Mouse (Mus musculus) midbrain, embryonic 15.5 days (tissue): Measurements from ENCODE around the gene Spo11. TPM values are rescaled to one million over a fixed set of nuclear protein-coding genes. Genes with fewer than 3 reads are reported as not detected.

Experiments used
- ATAC-seq: fragments of 200-750 bp; cut with Nextera tagmentation; replicated peaks from 2 replicates; pipeline ENCODE4 v1.8.0; 2017; ENCODE audit warnings: moderate TSS enrichment
- H3K27ac ChIP-seq: fragments of 300-500 bp; sonication (generic); 2 replicates; pipeline ENCODE4 v1.5.1; 2015; ENCODE audit warnings: mild to moderate bottlenecking, inconsistent platforms
- H3K27me3 ChIP-seq: fragments of 300-500 bp; sonication (generic); replicated peaks from 2 replicates; pipeline ENCODE4 v1.6.1; 2015; ENCODE audit warnings: inconsistent platforms
- H3K36me3 ChIP-seq: fragments of 300-500 bp; sonication (generic); replicated peaks from 2 replicates; pipeline ENCODE4 v1.6.1; 2015; ENCODE audit warnings: inconsistent platforms
- H3K4me1 ChIP-seq: fragments of 300-500 bp; sonication (generic); 2 replicates; pipeline ENCODE4 v1.6.1; 2015; ENCODE audit warnings: inconsistent platforms
- H3K4me2 ChIP-seq: fragments of 300-500 bp; sonication (generic); 2 replicates; pipeline ENCODE4 v1.6.1; 2015; ENCODE audit warnings: inconsistent platforms, mild to moderate bottlenecking, moderate library complexity
- H3K4me3 ChIP-seq: fragments of 300-500 bp; sonication (generic); 2 replicates; pipeline ENCODE4 v1.5.1; 2015; ENCODE audit warnings: mild to moderate bottlenecking, inconsistent platforms
- H3K9ac ChIP-seq: fragments of 300-500 bp; sonication (generic); 2 replicates; pipeline ENCODE4 v1.6.1; 2015; ENCODE audit warnings: mild to moderate bottlenecking, inconsistent platforms
- H3K9me3 ChIP-seq: fragments of 300-500 bp; sonication (generic); 2 replicates; pipeline ENCODE4 v1.6.1; 2016; ENCODE audit warnings: inconsistent platforms
- WGBS: fragments of 180-500 bp; shearing (Covaris S2); methylation state at CpG from one replicate; pipeline ENCODE4 v1.1.7; 2015; ENCODE audit warnings: mixed read lengths; 5-methylcytosine and 5-hydroxymethylcytosine counted together
- polyA plus RNA-seq: library from polyadenylated mRNA; unstranded; fragments of >200 nt; fragmentation: Nextera tagmentation; extraction: Ambion mirVana; gene quantifications from 2 replicates; pipeline ENCODE4 v1.2.1, GENCODE M21; 2015

Gene Spo11
- polyA plus RNA-seq, 1 experiment from 2014 or later: 1.4 TPM

- peaks cover 10% of the 10 kb centered on the region for H3K4me1 ChIP-seq
- H3K4me3 ChIP-seq: no peak overlapping the region
- no peak overlapping the region for H3K9ac ChIP-seq
- H3K4me2 ChIP-seq: no peak overlapping the region
- 0 out of 2 replicates have a peak, but pooled peaks cover 7% of the 10 kb centered on the region for H3K27me3 ChIP-seq
- H3K27ac ChIP-seq: no peak overlapping the region
- WGBS: 21% methylated on average over 4 of the region's 4 CpGs
- no peaks in the 10 kb centered on the region for H3K9me3 ChIP-seq
- ATAC-seq: no peak
- H3K36me3 ChIP-seq: no peaks in the 10 kb centered on the region
Measured at GRCm38 (mm10) chr2:172996207-172996606, 18.7 kb downstream of the Spo11 start.

DNA sequence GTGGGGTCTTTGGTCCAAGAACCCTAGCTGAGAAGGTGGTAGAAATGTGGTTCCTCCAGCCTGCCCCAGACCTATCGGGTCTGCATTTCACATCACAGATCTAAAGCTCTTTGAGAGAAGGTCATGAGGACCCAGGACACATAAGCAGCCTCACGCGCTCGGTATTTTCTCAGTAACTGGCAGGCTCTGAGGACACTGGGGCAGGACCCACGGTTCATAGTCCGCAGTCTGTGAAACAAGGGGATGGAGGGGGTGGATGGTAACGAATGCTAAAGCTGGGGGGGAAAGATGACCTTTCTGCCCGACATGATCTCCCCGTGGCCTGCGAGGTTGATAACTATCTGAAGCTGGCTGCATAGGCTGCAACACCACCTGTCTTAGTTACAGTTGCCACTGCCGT, 20.2 kb downstream of the Spo11 start:
- no peak for ATAC-seq

DNA sequence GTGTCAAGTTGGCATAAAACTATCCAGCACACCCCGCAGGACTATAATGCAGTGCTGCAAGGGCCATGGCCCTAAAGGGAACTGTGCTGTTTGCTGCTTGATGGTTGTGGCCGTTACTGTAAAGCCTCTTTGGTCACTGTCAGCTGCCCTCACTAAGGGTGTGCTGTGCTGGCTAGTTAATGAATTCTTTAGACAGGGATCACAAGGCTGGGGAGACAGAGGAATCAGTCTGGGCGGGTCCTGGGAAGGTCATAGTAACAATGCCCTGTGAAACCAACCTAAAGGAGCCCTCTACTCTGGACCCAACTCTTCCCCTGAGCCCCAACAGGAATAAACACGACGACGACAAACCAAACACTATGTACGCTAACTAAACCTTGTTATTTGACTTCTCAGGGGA, 21.0 kb downstream of the Spo11 start:
- 68% methylated on average over 7 of the region's 7 CpGs for WGBS
- Histone ChIP-seq H3K9me3 (no peaks in the 10 kb centered on the region), H3K4me3 (no peak overlapping the region), H3K36me3 (peaks cover 5% of the 10 kb centered on the region; the same call in 1 of the 2 replicates), H3K27ac (no peak overlapping the region), H3K4me2 (no peak overlapping the region), H3K9ac (no peak overlapping the region), H3K27me3 (0 out of 2 replicates have a peak, but pooled peaks cover 7% of the 10 kb centered on the region), H3K4me1 (peaks cover 17% of the 10 kb centered on the region)
- ATAC-seq: no peak

More for the DNA sequence above, 20.2 kb downstream of the Spo11 start:
- Histone ChIP-seq H3K27me3 (0 out of 2 replicates have a peak, but pooled peaks cover 7% of the 10 kb centered on the region), H3K4me1 (peaks cover 17% of the 10 kb centered on the region), H3K36me3 (peaks cover under 1% of the 10 kb centered on the region; the same call in 1 of the 2 replicates), H3K4me3 (no peak overlapping the region), H3K9ac (no peak overlapping the region), H3K9me3 (no peaks in the 10 kb centered on the region), H3K27ac (no peak overlapping the region), H3K4me2 (no peak overlapping the region)
- 75% methylated on average over 11 of the region's 11 CpGs for WGBS

DNA sequence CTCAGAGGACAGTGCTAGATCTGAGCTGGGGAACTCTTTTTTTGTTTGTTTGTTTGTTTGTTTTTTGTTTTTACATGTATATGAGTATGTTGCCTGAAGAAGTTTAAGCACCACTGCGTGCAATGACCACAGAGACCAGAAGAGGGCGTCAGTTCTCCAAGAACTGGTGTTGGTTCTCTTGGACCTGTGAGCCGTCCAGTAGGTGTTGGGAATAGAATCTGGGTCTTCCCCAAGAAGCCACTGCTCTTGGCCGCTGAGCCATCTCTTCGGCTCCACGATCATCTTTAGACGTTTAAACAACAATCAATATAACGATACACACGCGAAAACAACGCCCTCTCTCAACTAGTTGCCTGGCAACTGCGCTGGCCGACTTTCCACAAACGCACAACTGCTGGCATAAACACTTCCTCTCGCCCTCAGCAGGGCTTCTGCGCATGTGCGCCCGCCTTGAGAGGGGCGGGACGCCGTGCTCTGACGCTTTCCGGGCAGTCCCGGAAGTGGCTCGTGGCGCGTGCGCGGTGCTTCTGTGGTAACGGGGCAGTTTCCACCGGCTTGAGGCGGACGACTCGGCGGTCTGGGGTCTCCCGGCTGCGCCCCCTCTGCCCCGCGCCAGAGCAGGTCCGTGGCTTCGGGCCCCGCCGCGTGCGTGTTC, 22.3 kb downstream of the Spo11 start, which contains the start of gene Rae1:
Gene Rae1 (plus strand): TSS at position 488 of the 655 bp plus-strand sequence.
- Histone ChIP-seq H3K4me3 (peak within 1 kb of the TSS; percentile 91), H3K4me1 (peaks cover 17% of the 10 kb centered on the region), H3K9ac (peak within 1 kb of the TSS; percentile 86), H3K4me2 (peak within 1 kb of the TSS; percentile 76), H3K9me3 (no peaks in the 10 kb centered on the region), H3K27ac (peak within 1 kb of the TSS; percentile 86), H3K27me3 (0 out of 2 replicates have a peak, but pooled peaks cover 7% of the 10 kb centered on the region), H3K36me3 (peaks cover 17% of the 10 kb centered on the region)
- peak; percentile 96 for ATAC-seq
- WGBS: under 1% methylated on average over 45 of the region's 45 CpGs

DNA sequence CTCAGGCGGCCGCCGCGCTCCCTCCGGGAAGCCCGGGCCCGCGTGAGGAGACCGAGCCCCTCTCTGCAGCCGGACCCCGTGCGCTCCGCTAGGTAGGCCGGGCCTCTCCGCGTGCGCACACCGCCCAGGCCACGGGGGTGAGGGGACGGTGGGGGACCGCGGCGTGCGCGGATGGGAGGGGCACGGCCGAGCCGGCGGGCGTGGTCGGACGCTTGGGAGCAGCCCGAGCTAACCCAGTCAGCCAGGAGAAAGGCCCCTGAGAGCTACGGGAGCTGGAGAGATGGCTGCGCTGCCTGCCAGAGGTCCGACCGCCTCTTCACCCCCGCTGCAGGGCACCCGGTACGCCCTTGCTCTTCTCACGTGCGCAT, 22.8 kb downstream of the Spo11 start:
- Histone ChIP-seq H3K27me3 (0 out of 2 replicates have a peak, but pooled peaks cover 7% of the 10 kb centered on the region), H3K27ac (peak overlapping the region; percentile 86), H3K9ac (peak overlapping the region; percentile 86), H3K9me3 (no peaks in the 10 kb centered on the region), H3K4me1 (peaks cover 17% of the 10 kb centered on the region), H3K4me2 (peak overlapping the region; percentile 76), H3K4me3 (peak overlapping the region; percentile 91), H3K36me3 (peaks cover 23% of the 10 kb centered on the region)
- peak; percentile 84 for ATAC-seq
- under 1% methylated on average over 42 of the region's 42 CpGs for WGBS

DNA sequence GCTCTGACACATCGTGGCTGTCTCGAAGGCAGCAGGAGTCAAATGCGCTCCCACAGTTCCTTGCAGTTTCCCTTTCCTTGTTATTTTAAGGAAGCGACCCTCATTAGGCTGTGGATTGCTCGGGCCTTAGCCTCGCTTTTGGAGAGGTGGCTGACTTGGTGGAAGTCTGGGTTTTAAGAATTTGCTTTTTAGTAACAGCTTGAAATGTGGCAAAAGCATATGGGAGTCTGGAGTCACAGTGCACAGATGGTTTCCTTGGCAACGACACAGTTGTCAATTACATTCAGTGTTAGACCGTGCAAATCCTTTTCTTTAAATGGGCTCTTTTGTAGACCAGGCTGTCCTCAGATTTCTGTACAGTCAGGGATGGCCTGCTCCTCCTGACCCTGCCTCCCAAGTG, 23.4 kb downstream of the Spo11 start:
- Histone ChIP-seq H3K9me3 (no peaks in the 10 kb centered on the region), H3K27ac (no peak overlapping the region), H3K27me3 (0 out of 2 replicates have a peak, but pooled peaks cover 7% of the 10 kb centered on the region), H3K4me2 (peak overlapping the region; percentile 76), H3K36me3 (peaks cover 23% of the 10 kb centered on the region), H3K4me1 (peaks cover 17% of the 10 kb centered on the region), H3K4me3 (peak overlapping the region; percentile 91), H3K9ac (peak overlapping the region; percentile 86)
- ATAC-seq: no peak
- WGBS: 14% methylated on average over 8 of the region's 8 CpGs

GRCm38 (mm10) chr2:173003737-173004136, 26.2 kb downstream of the Spo11 start:
- WGBS: 90% methylated on average over 8 of the region's 8 CpGs
- no peaks in the 10 kb centered on the region for H3K27me3 ChIP-seq
- no peak overlapping the region for H3K27ac ChIP-seq
- no peak overlapping the region for H3K4me2 ChIP-seq
- peaks cover 17% of the 10 kb centered on the region for H3K4me1 ChIP-seq
- H3K9me3 ChIP-seq: no peaks in the 10 kb centered on the region
- H3K4me3 ChIP-seq: no peak overlapping the region
- peaks cover 44% of the 10 kb centered on the region for H3K36me3 ChIP-seq
- H3K9ac ChIP-seq: no peak overlapping the region
- ATAC-seq: no peak

DNA sequence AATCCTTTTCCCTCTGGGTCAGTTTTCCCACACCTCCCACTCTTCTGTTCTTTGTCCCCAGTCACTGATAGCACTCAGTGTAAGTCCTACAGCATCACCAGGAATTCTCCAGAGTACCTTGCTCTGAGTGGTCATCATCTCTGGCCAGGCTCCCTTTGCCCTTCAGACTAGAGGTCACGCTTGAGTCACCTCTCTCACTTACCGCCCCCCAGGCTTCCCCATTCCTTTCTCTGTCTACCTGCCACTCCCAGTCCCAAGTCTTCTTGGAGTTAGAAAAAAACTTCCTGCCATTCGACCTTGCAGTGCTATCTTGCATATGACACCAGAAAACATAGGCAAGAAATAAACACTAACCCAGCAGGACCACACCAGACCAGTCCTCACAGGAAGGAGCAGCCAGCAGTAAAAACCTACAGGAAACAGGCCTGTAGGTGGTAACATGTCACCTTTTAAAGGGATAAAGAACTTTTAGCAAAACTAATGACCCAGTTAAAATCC, 32.8 kb downstream of the Spo11 start:
- H3K9ac ChIP-seq: no peak overlapping the region
- peaks cover 79% of the 10 kb centered on the region for H3K36me3 ChIP-seq
- H3K4me3 ChIP-seq: no peak overlapping the region
- 69% methylated on average over 3 of the region's 3 CpGs for WGBS
- no peaks in the 10 kb centered on the region for H3K4me1 ChIP-seq
- H3K27ac ChIP-seq: no peak overlapping the region
- H3K4me2 ChIP-seq: no peak overlapping the region
- ATAC-seq: no peak
- H3K27me3 ChIP-seq: no peaks in the 10 kb centered on the region
- no peaks in the 10 kb centered on the region for H3K9me3 ChIP-seq

DNA sequence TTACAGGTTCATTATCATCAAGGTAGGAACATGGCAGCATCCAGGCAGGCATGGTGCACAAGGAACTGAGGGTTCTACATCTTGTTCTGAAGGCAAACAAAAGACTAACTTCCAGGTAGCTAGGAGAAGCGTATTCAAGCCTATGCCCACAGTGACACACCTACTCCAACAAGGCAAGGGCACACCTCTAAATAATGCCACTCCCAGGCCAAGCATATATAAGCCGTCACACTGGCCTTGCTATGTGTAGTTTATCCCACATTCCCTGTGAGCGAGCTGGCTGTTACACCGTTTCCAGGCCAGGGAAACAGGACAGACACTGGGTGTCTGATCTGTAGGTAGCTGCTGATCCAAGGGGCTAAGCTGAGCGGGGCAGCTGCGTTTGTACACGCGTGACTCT, 33.9 kb downstream of the Spo11 start:
- WGBS: 96% methylated on average over 8 of the region's 8 CpGs
- H3K27me3 ChIP-seq: no peaks in the 10 kb centered on the region
- no peak overlapping the region for H3K9ac ChIP-seq
- peaks cover 80% of the 10 kb centered on the region for H3K36me3 ChIP-seq
- no peak overlapping the region for H3K4me2 ChIP-seq
- no peak overlapping the region for H3K4me3 ChIP-seq
- no peaks in the 10 kb centered on the region for H3K9me3 ChIP-seq
- no peaks in the 10 kb centered on the region for H3K4me1 ChIP-seq
- ATAC-seq: no peak
- H3K27ac ChIP-seq: no peak overlapping the region

GRCm38 (mm10) chr2:173014741-173015287, 37.3 kb downstream of the Spo11 start:
- Histone ChIP-seq H3K9me3 (no peaks in the 10 kb centered on the region), H3K4me1 (peaks cover 5% of the 10 kb centered on the region), H3K27me3 (peaks cover 13% of the 10 kb centered on the region), H3K4me3 (no peak overlapping the region), H3K27ac (no peak overlapping the region), H3K4me2 (no peak overlapping the region), H3K36me3 (peaks cover 48% of the 10 kb centered on the region), H3K9ac (no peak overlapping the region)
- no peak for ATAC-seq
- WGBS: 82% methylated on average over 7 of the region's 7 CpGs

DNA sequence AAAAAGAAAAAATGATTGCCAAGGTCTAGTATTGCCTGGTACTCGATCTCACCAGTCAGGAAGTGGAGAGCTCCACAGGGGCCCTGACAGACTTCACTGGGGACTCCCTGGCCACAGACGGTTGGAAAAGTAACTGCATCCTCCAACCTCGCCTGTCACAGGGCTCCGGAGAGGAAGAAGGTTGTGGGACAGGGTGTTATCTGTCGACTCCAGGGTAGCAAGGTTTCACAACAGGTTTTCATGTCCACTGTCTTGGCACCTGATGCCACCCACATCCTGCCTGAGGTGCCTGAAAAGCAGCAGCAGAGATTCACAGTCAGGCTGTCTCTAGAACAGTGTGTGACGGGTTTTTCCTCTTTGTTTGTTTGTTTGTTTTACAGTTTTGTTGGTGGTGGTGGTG, 40.4 kb downstream of the Spo11 start:
- Histone ChIP-seq H3K27ac (no peak overlapping the region), H3K4me3 (no peak overlapping the region), H3K36me3 (peaks cover 23% of the 10 kb centered on the region), H3K27me3 (peaks cover 28% of the 10 kb centered on the region), H3K9me3 (no peaks in the 10 kb centered on the region), H3K4me2 (no peak overlapping the region), H3K4me1 (peaks cover 19% of the 10 kb centered on the region), H3K9ac (no peak overlapping the region)
- WGBS: 56% methylated on average over 6 of the region's 6 CpGs
- ATAC-seq: no peak

- Histone ChIP-seq H3K36me3 (peaks cover 16% of the 10 kb centered on the region), H3K4me2 (no peak overlapping the region), H3K4me3 (no peak overlapping the region), H3K27ac (no peak overlapping the region), H3K9me3 (no peaks in the 10 kb centered on the region), H3K27me3 (peaks cover 28% of the 10 kb centered on the region), H3K9ac (no peak overlapping the region), H3K4me1 (peaks cover 26% of the 10 kb centered on the region)
- 17% methylated on average over 8 of the region's 8 CpGs for WGBS
- ATAC-seq: no peak
Measured at GRCm38 (mm10) chr2:173018618-173019017, 41.1 kb downstream of the Spo11 start.
